Comparison of ENCODE assay signal across 8 mouse cellular contexts in genomic region chr11:70647716-70648420, GRCm38 (mm10). TPM values are rescaled to one million over a fixed set of nuclear protein-coding genes. Genes with fewer than 3 reads are reported as not detected.
A peak's percentile ranks its signal among the peaks of the same experiment; 100 is the strongest.
DNase-seq lines count a peak whose midpoint lies in the region; ATAC-seq and TF ChIP-seq lines count a peak whose summit lies in the region.

No protein-coding gene starts in this region.

- peak overlapping the region; percentile 89 for H3K9ac ChIP-seq in embryonic facial prominence, embryonic 15.5 days
- H3K9ac ChIP-seq in intestine, embryonic 14.5 days (ENCODE audit: low read length), result peak overlapping the region; percentile 72
- peak overlapping the region; percentile 96 for H3K9ac ChIP-seq in liver, embryonic 16.5 days (ENCODE audit: low read depth, low read length)

- H3K4me1 ChIP-seq in cerebellum, adult 2 months (ENCODE audit: control insufficient read depth, insufficient read depth, low read length), result peaks cover 18% of the 10 kb centered on the region
- peaks cover 62% of the 10 kb centered on the region for H3K4me1 ChIP-seq in embryonic facial prominence, embryonic 15.5 days
- peaks cover 51% of the 10 kb centered on the region for H3K4me1 ChIP-seq in intestine, embryonic 14.5 days (replicated peaks; ENCODE audit: control insufficient read depth, insufficient read depth, low read length)
- peaks cover 63% of the 10 kb centered on the region for H3K4me1 ChIP-seq in liver, embryonic 16.5 days (ENCODE audit: control insufficient read depth, low read depth, low read length)

- DNase-seq in cerebellum, adult 2 months, result peak; percentile 42 to 53
- peak; percentile 53 for DNase-seq in CD4-positive helper T cell, adult 2 months (ENCODE audit: low read depth, low spot score)
- DNase-seq in intestine, embryonic 14.5 days (ENCODE audit: low spot score), result peak; percentile 72
- peak; percentile 69 to 75 for DNase-seq in spleen, postnatal 10 days (ENCODE audit: low spot score in 2 of 2)
- no peak for DNase-seq in layer of hippocampus, adult 9-11 months

- H3K27ac ChIP-seq in cerebellum, adult 2 months (ENCODE audit: insufficient read depth, low read length), result peak overlapping the region; percentile 96
- peak overlapping the region; percentile 99 for H3K27ac ChIP-seq in embryonic facial prominence, embryonic 15.5 days (replicated peaks)
- H3K27ac ChIP-seq in intestine, embryonic 14.5 days (ENCODE audit: low read depth), result peak overlapping the region; percentile 96
- peak overlapping the region; percentile 99 for H3K27ac ChIP-seq in liver, embryonic 16.5 days (ENCODE audit: low read length)

- peak overlapping the region; percentile 82 for H3K4me2 ChIP-seq in embryonic facial prominence, embryonic 15.5 days (replicated peaks)
- peak overlapping the region; percentile 99 for H3K4me2 ChIP-seq in intestine, embryonic 14.5 days (ENCODE audit: low read length)
- H3K4me2 ChIP-seq in liver, embryonic 16.5 days (ENCODE audit: low read depth, low read length), result peak overlapping the region; percentile 79

- no peak for ATAC-seq in cerebellum, adult (ENCODE audit: insufficient number of reproducible peaks, low FRiP score, low TSS enrichment)
- peak; percentile 8; the same call in 1 of the 2 replicates for ATAC-seq in embryonic facial prominence, embryonic 15.5 days (ENCODE audit: insufficient number of reproducible peaks, low FRiP score, low TSS enrichment, low read depth)
- peak; percentile 25 for ATAC-seq in intestine, embryonic 14.5 days (replicated peaks; ENCODE audit: low FRiP score, low TSS enrichment, low read depth)
- ATAC-seq in liver, embryonic 16.5 days (ENCODE audit: low read depth), result peak; percentile 11; the same call in 1 of the 2 replicates

- TF ChIP-seq CTCF in cerebellum, adult 2 months (IDR thresholded peaks at IDR 0.05; ENCODE audit: borderline replicate concordance, insufficient read depth, low read depth, low read length), result no peak

- TF ChIP-seq POLR2A in cerebellum, adult 2 months (IDR thresholded peaks at IDR 0.05; ENCODE audit: borderline replicate concordance, insufficient read depth, low read length), result no peak

- H3K36me3 ChIP-seq in embryonic facial prominence, embryonic 15.5 days, result peaks cover 64% of the 10 kb centered on the region
- H3K36me3 ChIP-seq in intestine, embryonic 14.5 days (ENCODE audit: control insufficient read depth, insufficient read depth, low read length), result peaks cover 71% of the 10 kb centered on the region
- peaks cover 52% of the 10 kb centered on the region for H3K36me3 ChIP-seq in liver, embryonic 16.5 days (ENCODE audit: control insufficient read depth, insufficient read depth)

- WGBS in cerebellum, adult 2 months, result 4% methylated on average over 28 of the region's 28 CpGs
- 3% methylated on average over 28 of the region's 28 CpGs for WGBS in embryonic facial prominence, embryonic 15.5 days
- WGBS in intestine, embryonic 14.5 days, result 4% methylated on average over 28 of the region's 28 CpGs
- WGBS in liver, embryonic 16.5 days (ENCODE audit: insufficient replicate concordance), result 2% methylated on average over 28 of the region's 28 CpGs

- H3K27me3 ChIP-seq in cerebellum, adult 2 months (ENCODE audit: control insufficient read depth, insufficient read depth, low read length), result no peaks in the 10 kb centered on the region
- H3K27me3 ChIP-seq in embryonic facial prominence, embryonic 15.5 days, result no peaks in the 10 kb centered on the region
- no peaks in the 10 kb centered on the region for H3K27me3 ChIP-seq in intestine, embryonic 14.5 days (replicated peaks; ENCODE audit: control insufficient read depth, insufficient read depth, low read length)
- no peaks in the 10 kb centered on the region for H3K27me3 ChIP-seq in liver, embryonic 16.5 days (ENCODE audit: control insufficient read depth, insufficient read depth, low read depth, low read length)

- peak overlapping the region; percentile 97 for H3K4me3 ChIP-seq in cerebellum, adult 2 months (replicated peaks; ENCODE audit: insufficient read depth, low read depth, low read length)
- H3K4me3 ChIP-seq in embryonic facial prominence, embryonic 15.5 days (replicated peaks), result peak overlapping the region; percentile 74
- H3K4me3 ChIP-seq in intestine, embryonic 14.5 days (ENCODE audit: low read depth, low read length), result peak overlapping the region; percentile 77
- peak overlapping the region; percentile 97 for H3K4me3 ChIP-seq in liver, embryonic 16.5 days (ENCODE audit: low read depth, low read length)

- H3K9me3 ChIP-seq in embryonic facial prominence, embryonic 15.5 days (replicated peaks), result no peaks in the 10 kb centered on the region
- no peaks in the 10 kb centered on the region for H3K9me3 ChIP-seq in intestine, embryonic 14.5 days (ENCODE audit: control insufficient read depth, low read length)
- no peaks in the 10 kb centered on the region for H3K9me3 ChIP-seq in liver, embryonic 16.5 days (replicated peaks; ENCODE audit: control insufficient read depth, low read length)

RNA-seq across cellular contexts. Expression of gene Slc25a11, which starts 0.6 kb away (rescaled TPM):
- polyA plus RNA-seq in cerebellum, adult 2 months (2012; rRNA removed), result 184 and 191 TPM in 2 replicates
- 171 and 176 TPM in 2 replicates for polyA plus RNA-seq in embryonic facial prominence, embryonic 15.5 days (2015; fragmentation: Nextera tagmentation; extraction: Ambion mirVana)
- polyA plus RNA-seq in intestine, embryonic 14.5 days (2014; fragmentation: Nextera tagmentation; extraction: Ambion mirVana), result 155 and 158 TPM in 2 replicates
- polyA plus RNA-seq in liver, embryonic 16.5 days (2015; fragmentation: Nextera tagmentation; extraction: Ambion mirVana), result 74.5 and 79.2 TPM in 2 replicates

RNA-seq across cellular contexts. Expression of gene Rnf167, which starts 0.8 kb away (rescaled TPM):
- polyA plus RNA-seq in cerebellum, adult 2 months (2012; rRNA removed), result 143 and 152 TPM in 2 replicates
- polyA plus RNA-seq in embryonic facial prominence, embryonic 15.5 days (2015; fragmentation: Nextera tagmentation; extraction: Ambion mirVana), result 129 and 147 TPM in 2 replicates
- 101 and 115 TPM in 2 replicates for polyA plus RNA-seq in intestine, embryonic 14.5 days (2014; fragmentation: Nextera tagmentation; extraction: Ambion mirVana)
- polyA plus RNA-seq in liver, embryonic 16.5 days (2015; fragmentation: Nextera tagmentation; extraction: Ambion mirVana), result 76.4 and 79.6 TPM in 2 replicates

RNA-seq across cellular contexts. Expression of gene Pfn1, which starts 6.6 kb away (rescaled TPM):
- 289 and 305 TPM in 2 replicates for polyA plus RNA-seq in cerebellum, adult 2 months (2012; rRNA removed)
- 1,669 and 1,769 TPM in 2 replicates for polyA plus RNA-seq in embryonic facial prominence, embryonic 15.5 days (2015; fragmentation: Nextera tagmentation; extraction: Ambion mirVana)
- 2,271 and 2,344 TPM in 2 replicates for polyA plus RNA-seq in intestine, embryonic 14.5 days (2014; fragmentation: Nextera tagmentation; extraction: Ambion mirVana)
- 899 and 965 TPM in 2 replicates for polyA plus RNA-seq in liver, embryonic 16.5 days (2015; fragmentation: Nextera tagmentation; extraction: Ambion mirVana)

RNA-seq across cellular contexts. Expression of gene Gp1ba, which starts 8.9 kb away (rescaled TPM):
- not detected in 2 replicates for polyA plus RNA-seq in cerebellum, adult 2 months (2012; rRNA removed)
- 0.23 and 0.32 TPM in 2 replicates for polyA plus RNA-seq in embryonic facial prominence, embryonic 15.5 days (2015; fragmentation: Nextera tagmentation; extraction: Ambion mirVana)
- polyA plus RNA-seq in intestine, embryonic 14.5 days (2014; fragmentation: Nextera tagmentation; extraction: Ambion mirVana), result 0.26 and 0.37 TPM in 2 replicates
- 2.3 and 3.9 TPM in 2 replicates for polyA plus RNA-seq in liver, embryonic 16.5 days (2015; fragmentation: Nextera tagmentation; extraction: Ambion mirVana)

RNA-seq across cellular contexts. Expression of gene Eno3, which starts 9.1 kb away (rescaled TPM):
- 35.0 and 35.9 TPM in 2 replicates for polyA plus RNA-seq in cerebellum, adult 2 months (2012; rRNA removed)
- 81.9 and 112 TPM in 2 replicates for polyA plus RNA-seq in embryonic facial prominence, embryonic 15.5 days (2015; fragmentation: Nextera tagmentation; extraction: Ambion mirVana)
- polyA plus RNA-seq in intestine, embryonic 14.5 days (2014; fragmentation: Nextera tagmentation; extraction: Ambion mirVana), result 13.5 and 16.3 TPM in 2 replicates
- 11.6 and 22.1 TPM in 2 replicates for polyA plus RNA-seq in liver, embryonic 16.5 days (2015; fragmentation: Nextera tagmentation; extraction: Ambion mirVana)
